Mouse (Mus musculus): ENCODE measurements around the gene Lalba. TPM values are rescaled to one million over a fixed set of nuclear protein-coding genes. Genes with fewer than 3 reads are reported as not detected.

Lalba gene
- polyA plus RNA-seq, 2 experiments = not detected

GRCm38 (mm10) chr15:98512799-98513321 lies 30.3 kb upstream of the Lalba start:
- TF ChIP-seq EP300 (IDR thresholded peaks at IDR 0.05; ENCODE audit: low read depth) (no peak), CTCF (IDR thresholded peaks at IDR 0.05; ENCODE audit: low read depth) (no peak)
- 57% methylated on average over 17 of the region's 17 CpGs for WGBS (ENCODE audit: insufficient replicate concordance)
- DNase-seq (ENCODE audit: low read depth in 3 of 3, low spot score in 3 of 3) = no peak
- Histone ChIP-seq H3K27ac (no peak overlapping the region), H3K27me3 (ENCODE audit: control insufficient read depth, insufficient read depth, low read length) (no peaks in the 10 kb centered on the region), H3K4me2 (ENCODE audit: low read depth) (no peak overlapping the region), H3K4me1 (replicated peaks; ENCODE audit: control insufficient read depth in 2 of 2, insufficient read depth in 2 of 2, low read length in 1 of 2) (peaks cover 0 to 3% of the 10 kb centered on the region in 2 experiments; a peak in 2 of 4 replicates), H3K9me3 (ENCODE audit: control insufficient read depth, low read length) (no peaks in the 10 kb centered on the region), H3K36me3 (replicated peaks; ENCODE audit: control insufficient read depth, insufficient read depth, low read depth) (peaks cover 3% of the 10 kb centered on the region), H3K9ac (replicated peaks) (no peak overlapping the region), H3K4me3 (ENCODE audit: insufficient read depth in 1 of 2, low read depth in 2 of 2, low read length in 2 of 2) (no peak overlapping the region)
- no peak for ATAC-seq (ENCODE audit: insufficient read depth)

DNA sequence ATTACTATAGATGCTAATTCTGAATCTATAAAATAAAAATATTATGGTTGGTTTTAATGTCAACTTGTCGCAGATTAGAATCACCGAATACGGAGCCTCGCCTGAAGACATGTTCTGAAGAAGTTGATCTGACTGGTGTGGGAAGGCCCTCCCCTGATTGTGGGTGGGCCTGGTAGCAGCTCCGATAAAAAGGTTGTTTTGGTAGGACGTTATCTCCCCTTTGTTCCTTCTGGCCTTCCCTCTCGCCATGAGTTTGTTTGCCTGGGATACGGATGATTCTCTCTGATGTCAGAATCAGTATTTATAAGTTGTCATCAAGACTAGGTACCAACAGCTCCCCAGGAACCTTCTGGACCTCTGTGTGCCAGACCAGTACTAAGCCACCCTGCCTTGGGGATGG lies 29.7 kb upstream of the Lalba start:
- peaks cover 0 to 3% of the 10 kb centered on the region in 2 experiments; a peak in 2 of 4 replicates for H3K4me1 ChIP-seq (replicated peaks; ENCODE audit: control insufficient read depth in 2 of 2, insufficient read depth in 2 of 2, low read length in 1 of 2)
- TF ChIP-seq CTCF (IDR thresholded peaks at IDR 0.05; ENCODE audit: low read depth) = no peak
- TF ChIP-seq EP300 (IDR thresholded peaks at IDR 0.05; ENCODE audit: low read depth) = no peak
- ATAC-seq (ENCODE audit: insufficient read depth) (no peak), DNase-seq (ENCODE audit: low read depth in 3 of 3, low spot score in 3 of 3) (no peak)
- H3K4me3 ChIP-seq (ENCODE audit: insufficient read depth in 1 of 2, low read depth in 2 of 2, low read length in 2 of 2) = no peak overlapping the region
- WGBS (ENCODE audit: insufficient replicate concordance) = 34% methylated on average over 8 of the region's 8 CpGs
- H3K4me2 ChIP-seq (ENCODE audit: low read depth) = no peak overlapping the region
- no peaks in the 10 kb centered on the region for H3K36me3 ChIP-seq (replicated peaks; ENCODE audit: control insufficient read depth, insufficient read depth, low read depth)
- no peaks in the 10 kb centered on the region for H3K9me3 ChIP-seq (ENCODE audit: control insufficient read depth, low read length)
- H3K9ac ChIP-seq (replicated peaks) = no peak overlapping the region
- H3K27ac ChIP-seq = no peak overlapping the region
- H3K27me3 ChIP-seq (ENCODE audit: control insufficient read depth, insufficient read depth, low read length) = no peaks in the 10 kb centered on the region

DNA sequence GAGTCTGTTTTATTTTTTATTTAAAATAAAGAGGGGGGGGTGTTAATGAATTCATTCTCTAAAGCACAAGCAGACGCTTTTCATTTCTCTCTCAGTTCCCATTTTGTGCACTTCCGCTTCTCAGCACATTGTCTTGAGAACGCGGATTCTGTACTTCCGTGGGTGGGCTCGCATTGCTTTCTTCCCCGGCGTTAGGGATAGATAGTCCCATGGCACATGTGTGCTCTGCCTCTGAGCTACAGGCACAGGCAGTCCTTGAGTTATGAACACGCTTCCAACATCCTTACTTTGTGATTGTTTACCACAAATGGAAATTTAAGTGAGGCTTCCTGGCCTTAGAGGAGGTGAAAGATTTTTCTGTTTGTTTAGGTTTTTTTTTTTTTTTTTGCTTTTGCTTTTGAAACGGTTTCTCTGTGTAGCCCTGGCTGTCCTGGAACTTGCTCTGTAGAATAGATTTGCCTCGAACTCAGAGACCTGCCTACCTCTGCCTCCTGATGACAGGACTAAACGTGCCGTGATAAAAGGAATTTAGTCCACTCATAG lies 28.9 kb upstream of the Lalba start:
- Histone ChIP-seq H3K27ac (no peak overlapping the region), H3K27me3 (ENCODE audit: control insufficient read depth, insufficient read depth, low read length) (no peaks in the 10 kb centered on the region), H3K4me2 (ENCODE audit: low read depth) (peak overlapping the region; percentile 59), H3K9me3 (ENCODE audit: control insufficient read depth, low read length) (no peaks in the 10 kb centered on the region), H3K9ac (replicated peaks) (no peak overlapping the region), H3K36me3 (replicated peaks; ENCODE audit: control insufficient read depth, insufficient read depth, low read depth) (no peaks in the 10 kb centered on the region), H3K4me1 (replicated peaks; ENCODE audit: control insufficient read depth in 2 of 2, insufficient read depth in 2 of 2, low read length in 1 of 2) (peaks cover 0 to 3% of the 10 kb centered on the region in 2 experiments; a peak in 2 of 4 replicates), H3K4me3 (ENCODE audit: insufficient read depth in 1 of 2, low read depth in 2 of 2, low read length in 2 of 2) (no peak overlapping the region)
- ATAC-seq (ENCODE audit: insufficient read depth) = no peak
- WGBS (ENCODE audit: insufficient replicate concordance) = 38% methylated on average over 13 of the region's 13 CpGs
- TF ChIP-seq EP300 (IDR thresholded peaks at IDR 0.05; ENCODE audit: low read depth) (no peak), CTCF (IDR thresholded peaks at IDR 0.05; ENCODE audit: low read depth) (no peak)
- DNase-seq (ENCODE audit: low read depth in 3 of 3, low spot score in 3 of 3) = no peak

- Histone ChIP-seq H3K9me3 (ENCODE audit: control insufficient read depth, low read length) (no peaks in the 10 kb centered on the region), H3K4me1 (replicated peaks; ENCODE audit: control insufficient read depth in 2 of 2, insufficient read depth in 2 of 2, low read length in 1 of 2) (peaks cover 0 to 3% of the 10 kb centered on the region in 2 experiments; a peak in 2 of 4 replicates), H3K4me3 (ENCODE audit: insufficient read depth in 1 of 2, low read depth in 2 of 2, low read length in 2 of 2) (peak overlapping the region in 1 of 2 experiments; percentile 23; a peak in 1 of 4 replicates), H3K4me2 (ENCODE audit: low read depth) (peak overlapping the region; percentile 59), H3K27me3 (ENCODE audit: control insufficient read depth, insufficient read depth, low read length) (no peaks in the 10 kb centered on the region; the same call in 1 of the 2 replicates), H3K27ac (no peak overlapping the region), H3K36me3 (replicated peaks; ENCODE audit: control insufficient read depth, insufficient read depth, low read depth) (no peaks in the 10 kb centered on the region), H3K9ac (replicated peaks) (no peak overlapping the region)
- ATAC-seq (ENCODE audit: insufficient read depth) = no peak; the same call in none of the 2 replicates
- DNase-seq (ENCODE audit: low read depth in 3 of 3, low spot score in 3 of 3) = peak; percentile 49 to 62 (median 58)
- no peak for TF ChIP-seq EP300 (IDR thresholded peaks at IDR 0.05; ENCODE audit: low read depth)
- TF ChIP-seq CTCF (IDR thresholded peaks at IDR 0.05; ENCODE audit: low read depth) = peak; percentile 95
- 28% methylated on average over 25 of the region's 25 CpGs for WGBS (ENCODE audit: insufficient replicate concordance)
Observed at GRCm38 (mm10) chr15:98510438-98511385, 28.2 kb upstream of the Lalba start.

- Histone ChIP-seq H3K4me3 (ENCODE audit: insufficient read depth in 1 of 2, low read depth in 2 of 2, low read length in 2 of 2) (no peak overlapping the region), H3K4me2 (ENCODE audit: low read depth) (no peak overlapping the region), H3K27ac (no peak overlapping the region), H3K4me1 (replicated peaks; ENCODE audit: control insufficient read depth in 2 of 2, insufficient read depth in 2 of 2, low read length in 1 of 2) (peaks cover 0 to 3% of the 10 kb centered on the region in 2 experiments; a peak in 2 of 4 replicates), H3K9me3 (ENCODE audit: control insufficient read depth, low read length) (no peaks in the 10 kb centered on the region), H3K36me3 (replicated peaks; ENCODE audit: control insufficient read depth, insufficient read depth, low read depth) (no peaks in the 10 kb centered on the region), H3K27me3 (ENCODE audit: control insufficient read depth, insufficient read depth, low read length) (no peaks in the 10 kb centered on the region; the same call in 1 of the 2 replicates), H3K9ac (replicated peaks) (no peak overlapping the region)
- WGBS (ENCODE audit: insufficient replicate concordance) = 37% methylated on average over 2 of the region's 2 CpGs
- no peak for DNase-seq (ENCODE audit: low read depth in 3 of 3, low spot score in 3 of 3)
- TF ChIP-seq CTCF (IDR thresholded peaks at IDR 0.05; ENCODE audit: low read depth) (no peak), EP300 (IDR thresholded peaks at IDR 0.05; ENCODE audit: low read depth) (no peak)
- no peak for ATAC-seq (ENCODE audit: insufficient read depth)
Observed at GRCm38 (mm10) chr15:98509387-98509786, 26.9 kb upstream of the Lalba start.

Data from liver, embryonic 14.5 days (tissue).